Mouse (Mus musculus): ENCODE measurements around the gene Opn5. TPM values are rescaled to one million over a fixed set of nuclear protein-coding genes. Genes with fewer than 3 reads are reported as not detected.

Opn5 gene
- polyA plus RNA-seq, 1 experiment, result not detected

GRCm38 (mm10) chr17:42582281-42583028 is 28.7 kb downstream of the Opn5 start:
- TF ChIP-seq MYOG (IDR thresholded peaks at IDR 0.05; ENCODE audit: control insufficient read depth in 1 of 3, insufficient read depth in 1 of 3, insufficient read length in 2 of 3, low read depth in 2 of 3) (no peak), POLR2AphosphoS2 (IDR thresholded peaks at IDR 0.05; ENCODE audit: insufficient read length, low read depth) (no peak), E2F4 (IDR thresholded peaks at IDR 0.05; ENCODE audit: insufficient read depth) (no peak), MAX (IDR thresholded peaks at IDR 0.05; ENCODE audit: low read depth) (no peak), CEBPB (IDR thresholded peaks at IDR 0.05; ENCODE audit: insufficient read depth, poor library complexity, severe bottlenecking) (no peak), MYOD1 (IDR thresholded peaks at IDR 0.05; ENCODE audit: control insufficient read depth in 1 of 3, insufficient read length in 2 of 3, low read depth in 2 of 3) (no peak), TCF12 (IDR thresholded peaks at IDR 0.05; ENCODE audit: insufficient read depth, poor library complexity, severe bottlenecking) (no peak), TCF3 (IDR thresholded peaks at IDR 0.05; ENCODE audit: insufficient read length, low read depth) (no peak), POLR2A (IDR thresholded peaks at IDR 0.05; ENCODE audit: insufficient read length, low read depth) (no peak), REST (IDR thresholded peaks at IDR 0.05; ENCODE audit: insufficient read depth, insufficient read length) (no peak), USF1 (IDR thresholded peaks at IDR 0.05; ENCODE audit: low read depth) (no peak), SRF (IDR thresholded peaks at IDR 0.05; ENCODE audit: control insufficient read depth, insufficient read length, low read depth) (no peak)
- Histone ChIP-seq H3K4me2 (ENCODE audit: low read depth) (no peak overlapping the region), H3K36me3 (ENCODE audit: control insufficient read depth, insufficient read depth) (no peaks in the 10 kb centered on the region), H3K4me3 (no peak overlapping the region), H3ac (ENCODE audit: control insufficient read depth, insufficient read length) (no peak overlapping the region), H3K79me2 (ENCODE audit: control insufficient read depth, insufficient read depth) (no peaks in the 10 kb centered on the region), H3K27me3 (ENCODE audit: control insufficient read depth, insufficient read depth, insufficient read length) (no peaks in the 10 kb centered on the region)

- Histone ChIP-seq H3K4me2 (ENCODE audit: low read depth) (peak overlapping the region; percentile 44), H3K4me3 (no peak overlapping the region), H3K79me2 (ENCODE audit: control insufficient read depth, insufficient read depth) (no peaks in the 10 kb centered on the region), H3K27me3 (ENCODE audit: control insufficient read depth, insufficient read depth, insufficient read length) (no peaks in the 10 kb centered on the region), H3ac (ENCODE audit: control insufficient read depth, insufficient read length) (no peak overlapping the region), H3K36me3 (ENCODE audit: control insufficient read depth, insufficient read depth) (no peaks in the 10 kb centered on the region)
- TF ChIP-seq SRF (IDR thresholded peaks at IDR 0.05; ENCODE audit: control insufficient read depth, insufficient read length, low read depth), result no peak
- no peak for TF ChIP-seq POLR2AphosphoS2 (IDR thresholded peaks at IDR 0.05; ENCODE audit: insufficient read length, low read depth)
- no peak for TF ChIP-seq E2F4 (IDR thresholded peaks at IDR 0.05; ENCODE audit: insufficient read depth)
- TF ChIP-seq USF1 (IDR thresholded peaks at IDR 0.05; ENCODE audit: low read depth), result no peak
- TF ChIP-seq MYOD1 (IDR thresholded peaks at IDR 0.05; ENCODE audit: control insufficient read depth in 1 of 3, insufficient read length in 2 of 3, low read depth in 2 of 3), result no peak
- no peak for TF ChIP-seq MAX (IDR thresholded peaks at IDR 0.05; ENCODE audit: low read depth)
- no peak for TF ChIP-seq POLR2A (IDR thresholded peaks at IDR 0.05; ENCODE audit: insufficient read length, low read depth)
- no peak for TF ChIP-seq TCF12 (IDR thresholded peaks at IDR 0.05; ENCODE audit: insufficient read depth, poor library complexity, severe bottlenecking)
- no peak for TF ChIP-seq TCF3 (IDR thresholded peaks at IDR 0.05; ENCODE audit: insufficient read length, low read depth)
- no peak for TF ChIP-seq REST (IDR thresholded peaks at IDR 0.05; ENCODE audit: insufficient read depth, insufficient read length)
- no peak for TF ChIP-seq CEBPB (IDR thresholded peaks at IDR 0.05; ENCODE audit: insufficient read depth, poor library complexity, severe bottlenecking)
- no peak for TF ChIP-seq MYOG (IDR thresholded peaks at IDR 0.05; ENCODE audit: control insufficient read depth in 1 of 3, insufficient read depth in 1 of 3, insufficient read length in 2 of 3, low read depth in 2 of 3)
Measured at GRCm38 (mm10) chr17:42580623-42581022, 30.6 kb downstream of the Opn5 start.

DNA sequence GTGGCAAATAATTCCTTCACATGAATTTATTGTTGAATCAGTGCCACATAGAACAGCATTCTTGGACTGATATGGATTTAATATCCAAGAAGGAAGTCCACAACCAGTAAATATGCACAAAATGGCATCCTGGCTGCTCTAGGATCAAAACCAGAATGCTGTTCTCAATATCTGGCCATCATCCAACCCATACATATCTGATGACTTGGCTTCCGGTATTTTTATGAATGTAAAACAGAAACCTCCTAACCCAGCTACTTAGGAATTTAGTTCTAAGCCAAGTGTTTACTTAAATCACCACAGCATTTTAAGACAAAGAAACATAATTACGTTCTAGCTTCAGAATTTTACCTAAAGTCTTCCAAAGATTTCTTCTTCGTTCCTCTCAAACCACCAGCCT is 31.0 kb downstream of the Opn5 start:
- Histone ChIP-seq H3K36me3 (ENCODE audit: control insufficient read depth, insufficient read depth) (no peaks in the 10 kb centered on the region), H3K79me2 (ENCODE audit: control insufficient read depth, insufficient read depth) (no peaks in the 10 kb centered on the region), H3ac (ENCODE audit: control insufficient read depth, insufficient read length) (no peak overlapping the region), H3K4me3 (no peak overlapping the region), H3K4me2 (ENCODE audit: low read depth) (peak overlapping the region; percentile 44), H3K27me3 (ENCODE audit: control insufficient read depth, insufficient read depth, insufficient read length) (no peaks in the 10 kb centered on the region)
- no peak for TF ChIP-seq MYOG (IDR thresholded peaks at IDR 0.05; ENCODE audit: control insufficient read depth in 1 of 3, insufficient read depth in 1 of 3, insufficient read length in 2 of 3, low read depth in 2 of 3)
- TF ChIP-seq TCF3 (IDR thresholded peaks at IDR 0.05; ENCODE audit: insufficient read length, low read depth), result no peak
- TF ChIP-seq POLR2AphosphoS2 (IDR thresholded peaks at IDR 0.05; ENCODE audit: insufficient read length, low read depth), result no peak
- TF ChIP-seq USF1 (IDR thresholded peaks at IDR 0.05; ENCODE audit: low read depth), result no peak

DNA sequence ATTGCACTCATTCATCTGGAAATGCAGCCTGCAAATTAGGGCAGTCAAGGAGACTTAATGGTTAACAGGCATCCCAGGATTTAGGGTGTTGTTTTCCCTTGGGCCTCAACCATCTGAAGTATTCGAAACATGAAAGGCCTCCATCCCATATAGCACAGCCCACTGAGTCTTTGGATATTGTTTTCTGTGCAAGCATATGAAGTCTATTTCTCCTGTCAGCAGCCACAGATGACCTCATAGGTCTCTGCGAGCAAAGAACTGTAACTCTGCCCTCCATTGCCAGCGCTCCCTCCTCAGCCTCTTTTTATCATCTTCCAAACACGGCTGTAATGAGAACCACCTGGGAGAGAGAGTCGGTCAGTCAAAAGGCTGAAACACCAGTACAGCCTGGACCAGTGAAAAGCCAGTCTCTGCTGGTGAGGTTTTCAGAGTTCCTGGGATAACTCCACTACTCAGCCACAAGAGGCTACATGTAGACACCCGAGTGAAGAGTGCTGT is 34.5 kb downstream of the Opn5 start:
- Histone ChIP-seq H3K27me3 (ENCODE audit: control insufficient read depth, insufficient read depth, insufficient read length) (no peaks in the 10 kb centered on the region), H3K4me2 (ENCODE audit: low read depth) (no peak overlapping the region), H3ac (ENCODE audit: control insufficient read depth, insufficient read length) (no peak overlapping the region), H3K4me3 (no peak overlapping the region), H3K79me2 (ENCODE audit: control insufficient read depth, insufficient read depth) (no peaks in the 10 kb centered on the region), H3K36me3 (ENCODE audit: control insufficient read depth, insufficient read depth) (no peaks in the 10 kb centered on the region)
- TF ChIP-seq POLR2A (IDR thresholded peaks at IDR 0.05; ENCODE audit: insufficient read length, low read depth) (no peak), TCF12 (IDR thresholded peaks at IDR 0.05; ENCODE audit: insufficient read depth, poor library complexity, severe bottlenecking) (no peak), SRF (IDR thresholded peaks at IDR 0.05; ENCODE audit: control insufficient read depth, insufficient read length, low read depth) (no peak), USF1 (IDR thresholded peaks at IDR 0.05; ENCODE audit: low read depth) (no peak), TCF3 (IDR thresholded peaks at IDR 0.05; ENCODE audit: insufficient read length, low read depth) (no peak)

DNA sequence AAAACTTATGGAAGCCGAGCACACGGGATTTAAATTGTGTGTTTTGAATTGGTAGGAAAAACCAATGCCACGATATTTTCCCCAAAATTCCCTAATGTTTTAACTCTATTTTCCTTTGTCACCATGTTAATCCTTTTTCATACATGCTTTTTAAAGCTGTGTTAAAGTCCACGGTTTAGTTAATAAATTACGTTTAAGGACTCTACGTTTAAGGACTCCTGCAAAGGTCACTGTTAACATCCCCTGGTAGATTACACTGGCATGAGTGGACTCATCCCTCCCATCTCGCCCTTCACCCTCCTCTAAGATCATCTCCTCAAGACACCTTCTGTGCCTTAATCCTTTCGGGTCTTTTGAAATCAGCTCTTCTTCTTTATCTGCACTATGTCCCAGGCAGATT is 37.4 kb downstream of the Opn5 start:
- Histone ChIP-seq H3K36me3 (ENCODE audit: control insufficient read depth, insufficient read depth) (no peaks in the 10 kb centered on the region), H3K4me2 (ENCODE audit: low read depth) (no peak overlapping the region), H3ac (ENCODE audit: control insufficient read depth, insufficient read length) (no peak overlapping the region), H3K4me3 (no peak overlapping the region), H3K79me2 (ENCODE audit: control insufficient read depth, insufficient read depth) (no peaks in the 10 kb centered on the region), H3K27me3 (ENCODE audit: control insufficient read depth, insufficient read depth, insufficient read length) (no peaks in the 10 kb centered on the region)
- TF ChIP-seq MYOG (IDR thresholded peaks at IDR 0.05; ENCODE audit: control insufficient read depth in 1 of 3, insufficient read depth in 1 of 3, insufficient read length in 2 of 3, low read depth in 2 of 3) (no peak), MYOD1 (IDR thresholded peaks at IDR 0.05; ENCODE audit: control insufficient read depth in 1 of 3, insufficient read length in 2 of 3, low read depth in 2 of 3) (no peak), TCF12 (IDR thresholded peaks at IDR 0.05; ENCODE audit: insufficient read depth, poor library complexity, severe bottlenecking) (no peak), POLR2AphosphoS2 (IDR thresholded peaks at IDR 0.05; ENCODE audit: insufficient read length, low read depth) (no peak), MAX (IDR thresholded peaks at IDR 0.05; ENCODE audit: low read depth) (no peak), SRF (IDR thresholded peaks at IDR 0.05; ENCODE audit: control insufficient read depth, insufficient read length, low read depth) (no peak), TCF3 (IDR thresholded peaks at IDR 0.05; ENCODE audit: insufficient read length, low read depth) (no peak), REST (IDR thresholded peaks at IDR 0.05; ENCODE audit: insufficient read depth, insufficient read length) (no peak), USF1 (IDR thresholded peaks at IDR 0.05; ENCODE audit: low read depth) (no peak), POLR2A (IDR thresholded peaks at IDR 0.05; ENCODE audit: insufficient read length, low read depth) (no peak), E2F4 (IDR thresholded peaks at IDR 0.05; ENCODE audit: insufficient read depth) (no peak), CEBPB (IDR thresholded peaks at IDR 0.05; ENCODE audit: insufficient read depth, poor library complexity, severe bottlenecking) (no peak)
